Mouse (Mus musculus) neural tube, embryonic 10.5 days (tissue): Measurements from ENCODE around the gene Fam208b.
A peak's percentile ranks its signal among the peaks of the same experiment; 100 is the strongest.

ENCODE experiments used
- DNase-seq: peaks from one replicate; pipeline ENCODE4 v3.0.0-alpha.2; 2017; ENCODE audit warnings: low spot score; ENCODE audit errors: extremely low spot score

Fam208b gene

GRCm38 (mm10) chr13:3610795-3611438, at the start of gene Fam208b:
TSS of gene Fam208b (minus strand) at chr13:3611108.
- peak; percentile 97 for DNase-seq

- no peak for DNase-seq
Observed at GRCm38 (mm10) chr13:3659163-3660160, 48.6 kb upstream of the Fam208b start.

GRCm38 (mm10) chr13:3654432-3654831, 43.5 kb upstream of the Fam208b start:
- DNase-seq: no peak

- DNase-seq: no peak
Observed at GRCm38 (mm10) chr13:3650569-3650968, 39.7 kb upstream of the Fam208b start.

DNA sequence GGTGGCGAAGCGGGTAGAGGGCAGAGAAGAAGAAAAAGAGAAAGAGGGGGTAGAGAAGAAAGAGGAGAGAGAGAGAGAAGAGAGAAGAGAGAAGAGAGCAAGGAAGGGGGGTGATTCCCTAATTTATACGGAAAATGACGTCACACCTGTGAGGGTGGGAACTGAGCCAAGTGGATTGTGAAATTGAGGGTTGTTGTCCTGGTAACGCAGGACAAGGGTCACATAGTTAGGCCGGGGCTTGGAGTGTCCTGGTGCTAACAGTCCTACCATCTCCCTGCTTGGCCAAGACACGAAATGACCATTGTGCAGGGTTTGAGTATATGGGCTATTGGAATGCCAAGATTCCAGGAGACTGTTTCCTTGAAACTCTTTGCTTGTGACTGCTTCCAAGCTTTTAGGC, 35.7 kb upstream of the Fam208b start:
- DNase-seq: no peak

GRCm38 (mm10) chr13:3645919-3646318, 35.0 kb upstream of the Fam208b start:
- no peak for DNase-seq

DNA sequence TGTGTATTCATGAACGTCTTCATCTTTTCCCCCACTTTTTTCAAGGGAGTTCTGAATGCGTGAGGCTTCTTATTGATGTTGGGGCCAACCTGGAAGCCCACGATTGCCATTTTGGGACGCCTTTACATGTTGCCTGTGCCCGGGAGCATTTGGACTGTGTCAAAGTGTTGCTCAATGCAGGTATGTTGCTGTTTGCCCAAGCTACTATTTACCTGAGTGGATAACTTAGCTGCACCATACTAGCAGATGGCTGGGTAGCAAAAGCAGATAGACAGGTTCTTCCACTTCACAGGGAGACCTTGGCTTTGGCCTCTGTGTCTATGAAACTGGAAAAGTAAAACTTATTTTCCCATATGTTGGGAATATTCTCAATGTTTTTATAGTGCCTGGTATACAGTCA, 34.0 kb upstream of the Fam208b start:
- no peak for DNase-seq

DNA sequence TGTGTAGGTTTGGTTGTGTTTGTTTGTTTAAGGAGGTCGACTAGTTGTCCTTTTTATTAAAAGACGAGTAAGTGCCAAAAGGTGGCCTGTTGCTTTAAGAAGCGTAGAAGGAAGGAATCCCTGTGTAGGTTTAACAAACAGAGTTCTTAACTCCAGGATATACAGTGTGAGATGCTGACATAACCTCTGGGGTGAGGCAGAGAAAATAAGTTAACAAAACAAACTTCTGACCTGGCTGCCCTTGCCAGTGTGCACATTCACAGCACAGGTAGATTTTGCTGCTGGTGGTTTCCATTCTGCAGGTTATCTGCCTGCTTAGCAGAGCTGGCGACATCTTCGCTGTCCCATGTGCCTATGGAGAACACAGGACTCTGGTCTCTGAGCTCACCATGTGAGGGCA, 31.6 kb upstream of the Fam208b start:
- DNase-seq: no peak

DNA sequence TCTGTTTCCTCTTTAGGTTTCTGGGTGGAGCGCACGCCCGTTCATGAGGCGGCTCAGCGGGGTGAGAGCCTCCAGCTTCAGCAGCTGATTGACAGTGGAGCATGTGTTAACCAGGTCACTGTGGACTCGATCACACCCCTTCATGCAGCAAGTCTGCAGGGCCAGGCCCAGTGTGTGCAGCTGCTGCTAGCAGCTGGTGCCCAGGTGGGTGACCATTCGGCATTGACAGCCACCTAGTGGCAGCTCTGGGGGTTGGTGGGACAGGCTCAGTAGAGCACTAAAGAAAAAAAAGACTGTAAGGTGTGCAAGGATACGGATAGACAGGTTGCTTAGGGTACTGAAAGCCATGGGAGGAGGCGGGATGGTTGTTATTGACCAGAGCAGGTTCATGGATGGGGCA, 31.1 kb upstream of the Fam208b start:
- DNase-seq: peak; percentile 35

GRCm38 (mm10) chr13:3636797-3637196, 25.9 kb upstream of the Fam208b start:
- DNase-seq: no peak

- DNase-seq: no peak
Observed at GRCm38 (mm10) chr13:3635076-3635475, 24.2 kb upstream of the Fam208b start.

DNA sequence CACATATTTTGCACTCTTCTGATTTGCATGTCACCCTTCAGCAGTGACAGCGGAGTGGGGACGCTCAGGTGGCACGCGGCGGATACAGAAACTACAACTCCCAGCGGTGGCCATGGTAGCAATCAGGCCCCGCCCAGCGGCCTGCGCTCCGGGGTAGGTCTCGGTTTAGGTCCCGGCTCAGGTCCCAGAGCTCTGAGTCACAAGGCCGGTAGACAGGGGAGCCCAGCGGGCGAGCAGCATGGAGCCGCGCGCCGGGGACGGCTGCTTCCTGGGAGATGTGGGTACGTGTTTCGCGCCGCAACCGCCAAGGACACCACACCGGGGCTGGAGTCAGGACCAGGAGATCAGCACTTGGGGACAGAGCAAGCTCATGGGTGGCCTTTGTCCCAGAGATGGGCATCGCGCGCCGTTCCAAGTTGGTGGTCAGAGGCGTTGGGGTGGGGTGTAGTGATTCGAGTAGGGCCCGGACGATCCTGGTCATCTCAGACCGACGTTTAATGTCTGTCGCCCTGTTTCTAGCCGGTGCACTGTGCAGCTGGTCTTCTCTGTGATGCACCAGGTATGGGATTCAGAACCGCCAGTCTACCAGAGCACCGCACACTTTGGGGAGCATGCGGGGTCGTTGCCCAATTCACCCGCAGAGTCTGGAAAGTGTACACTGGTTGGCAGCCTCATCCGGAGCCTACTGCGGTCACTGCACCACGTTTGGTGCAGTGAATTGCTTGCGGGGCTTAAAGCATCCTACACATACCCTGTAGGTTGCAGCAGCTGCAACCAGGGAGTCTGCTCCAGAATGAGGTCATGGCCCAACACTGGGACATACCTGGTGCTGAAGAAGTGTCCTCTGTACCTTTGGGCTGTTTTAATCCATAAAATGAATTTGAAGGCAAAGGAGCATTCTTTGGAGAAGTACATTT, 23.2 kb upstream of the Fam208b start, which contains the start of gene Asb13:
Gene Asb13, plus strand, starts transcription at position 138 of the 917 bp plus-strand sequence.
- peak; percentile 74 for DNase-seq

DNA sequence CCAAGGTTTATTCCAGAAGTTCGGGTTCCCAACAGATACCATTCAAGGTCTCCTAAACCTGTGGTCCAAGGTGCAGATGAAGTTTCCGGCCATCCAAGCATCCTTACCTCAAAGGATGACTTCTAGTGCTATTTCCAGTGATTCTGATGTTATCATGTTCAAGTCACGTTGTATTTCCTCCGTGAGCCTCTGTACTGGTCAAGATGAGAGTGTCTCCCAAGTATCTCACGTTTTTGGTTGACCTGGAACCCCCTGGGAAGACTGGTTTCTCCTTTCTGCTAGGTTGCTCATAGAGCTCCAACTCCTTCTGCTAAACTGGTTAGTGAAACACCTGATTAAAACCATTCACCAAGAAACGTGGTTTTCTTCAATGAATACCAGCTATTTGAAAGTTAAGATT, 22.2 kb upstream of the Fam208b start:
- DNase-seq: no peak

GRCm38 (mm10) chr13:3632551-3632950, 21.6 kb upstream of the Fam208b start:
- DNase-seq: no peak

DNA sequence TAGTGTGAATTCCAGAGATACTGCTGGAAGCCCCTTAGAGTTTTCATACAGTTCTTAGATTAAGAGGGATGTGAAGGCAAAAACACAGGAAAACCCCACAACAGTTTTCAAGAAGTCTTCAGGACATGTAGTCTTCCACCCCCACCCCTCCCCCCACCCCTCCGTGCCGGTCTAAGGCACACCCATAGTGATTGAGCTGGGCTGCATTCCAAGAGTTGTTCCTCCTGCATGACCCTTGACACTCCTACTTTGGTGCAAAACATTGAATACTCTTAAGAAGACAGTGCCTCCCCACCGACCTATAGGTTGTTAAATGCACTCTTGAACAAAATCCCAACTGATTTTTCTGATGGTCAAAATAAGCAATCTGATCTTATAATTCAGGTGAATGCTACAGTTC, 17.2 kb upstream of the Fam208b start:
- DNase-seq: no peak

GRCm38 (mm10) chr13:3627139-3627538, 16.2 kb upstream of the Fam208b start:
- no peak for DNase-seq

DNA sequence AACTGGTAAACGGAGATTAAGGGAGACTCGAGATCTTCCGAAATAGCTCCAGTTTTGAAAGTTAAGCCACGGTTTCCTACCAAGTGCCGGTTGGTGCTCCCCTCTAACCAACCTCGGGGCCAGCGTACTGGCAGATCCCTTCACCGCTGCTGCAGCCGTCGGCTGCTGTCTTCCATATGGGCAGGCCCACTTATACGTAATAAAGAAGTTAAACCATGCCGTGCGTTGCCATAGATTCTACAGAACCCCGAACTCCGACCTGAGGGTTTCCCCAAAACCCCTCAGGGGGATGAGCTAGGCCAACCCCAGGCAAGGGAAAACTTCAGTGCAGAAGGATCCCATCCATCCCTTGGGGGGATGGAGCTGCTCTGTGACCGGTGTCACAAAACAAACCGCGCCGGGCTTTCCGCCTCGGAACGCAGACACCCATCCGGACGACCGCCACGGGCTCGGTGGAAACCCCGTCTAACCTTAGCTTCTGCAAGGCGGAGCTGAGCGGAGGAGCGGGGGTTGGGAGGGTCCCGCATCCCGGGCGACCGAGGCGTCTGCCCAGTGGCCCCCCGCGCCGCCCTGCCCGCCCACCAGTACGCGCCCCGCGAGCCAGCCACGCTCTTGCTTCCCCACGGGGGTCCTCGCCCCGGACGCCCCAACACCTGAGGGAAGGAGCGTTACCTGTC, 652 bp downstream of the Fam208b start:
- DNase-seq: no peak

- DNase-seq: no peak
Observed at GRCm38 (mm10) chr13:3609780-3610117, 1.2 kb downstream of the Fam208b start.

DNA sequence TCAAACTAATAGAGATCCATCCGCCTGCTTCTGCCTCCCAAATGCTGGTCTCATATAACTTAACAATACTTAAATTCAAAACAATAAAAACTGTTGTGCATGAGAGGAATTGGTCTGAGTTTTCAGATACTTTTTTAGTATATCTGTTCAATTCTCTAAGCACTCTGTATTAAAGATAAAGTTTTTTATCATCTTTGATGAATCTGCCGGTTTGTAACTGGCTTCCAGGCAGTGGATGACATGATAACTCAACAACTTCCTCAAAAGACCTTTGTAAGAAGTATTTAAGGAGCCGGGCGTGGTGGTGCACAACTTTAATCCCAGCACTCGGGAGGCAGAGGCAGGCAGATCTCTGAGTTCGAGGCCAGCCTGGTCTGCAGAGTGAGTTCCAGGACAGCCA, 14.7 kb downstream of the Fam208b start:
- DNase-seq: no peak

DNA sequence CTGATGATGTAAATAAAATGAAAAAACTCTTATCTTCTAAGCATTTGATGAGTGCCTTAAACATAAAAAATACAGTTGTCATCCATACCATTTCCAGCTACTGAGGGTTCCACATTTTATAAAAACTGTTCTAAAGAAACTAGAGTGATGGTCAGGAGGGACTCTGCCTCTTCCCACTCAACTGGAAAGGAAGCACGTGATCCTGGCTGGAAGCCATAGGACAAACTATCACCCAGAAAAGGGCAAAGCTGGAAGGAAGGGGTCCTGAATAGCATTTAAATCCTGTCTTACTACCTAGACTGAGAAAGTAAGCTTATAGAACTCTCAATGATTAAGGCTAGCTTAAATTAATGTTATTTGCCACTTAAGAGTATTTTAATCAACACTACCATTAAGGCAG, 16.6 kb downstream of the Fam208b start:
- DNase-seq: no peak

GRCm38 (mm10) chr13:3590789-3591188, 20.1 kb downstream of the Fam208b start:
- no peak for DNase-seq
